ENCODE assay signal across 9 mouse cellular contexts in genomic region chr19:41761529-41761928, GRCm38 (mm10). TPM values are rescaled to one million over a fixed set of nuclear protein-coding genes. Genes with fewer than 3 reads are reported as not detected.
DNase-seq lines count a peak whose midpoint lies in the region; ATAC-seq and TF ChIP-seq lines count a peak whose summit lies in the region.
"Had no signal": no experiment of that assay in that cellular context is flagged by ENCODE, and none has a peak within 500 bp of the region (broad histone marks: within the 10 kb centered on the region; RNA-seq: fewer than 3 reads in every experiment).

No protein-coding gene starts in this region.

- H3K4me2 ChIP-seq in lung, postnatal 0 days (replicated peaks; ENCODE audit: low read depth, low read length) = no peak overlapping the region
- H3K4me2 ChIP-seq in midbrain, embryonic 15.5 days = no peak overlapping the region

- no peaks in the 10 kb centered on the region for H3K27me3 ChIP-seq in lung, postnatal 0 days (replicated peaks; ENCODE audit: insufficient read depth, low read length)
- no peaks in the 10 kb centered on the region for H3K27me3 ChIP-seq in midbrain, embryonic 15.5 days (replicated peaks)

- no peaks in the 10 kb centered on the region for H3K4me1 ChIP-seq in lung, postnatal 0 days (ENCODE audit: insufficient read depth, low read depth, low read length)
- 0 out of 2 replicates have a peak, but pooled peaks cover under 1% of the 10 kb centered on the region for H3K4me1 ChIP-seq in midbrain, embryonic 15.5 days

- no peak overlapping the region for H3K4me3 ChIP-seq in lung, postnatal 0 days (ENCODE audit: low read depth, low read length)
- H3K4me3 ChIP-seq in midbrain, embryonic 15.5 days = no peak overlapping the region

- DNase-seq in adrenal gland, postnatal 10 days = peak; percentile 41
- no peak for DNase-seq in adrenal gland, adult 18-20 months (ENCODE audit: low spot score in 2 of 2)
- peak; percentile 26 for DNase-seq in lung, postnatal 0 days (ENCODE audit: low spot score)
- no peak for DNase-seq in lung, postnatal 36 days
- no peak for DNase-seq in layer of hippocampus, adult 9-10 months (ENCODE audit: low spot score)
- no peak for DNase-seq in layer of hippocampus, adult 9-11 months

- TF ChIP-seq EP300 in lung, postnatal 0 days (IDR thresholded peaks at IDR 0.05) = no peak

- peak; percentile 74 for TF ChIP-seq CTCF in lung, postnatal 0 days (IDR thresholded peaks at IDR 0.05)

- WGBS in lung, postnatal 0 days = 41% methylated on average over 9 of the region's 9 CpGs
- 44% methylated on average over 9 of the region's 9 CpGs for WGBS in midbrain, embryonic 15.5 days

- ATAC-seq in lung, postnatal 0 days = no peak
- 0 out of 2 replicates have a peak, but pooled peaks have one; percentile 40 for ATAC-seq in erythroid progenitor cell, adult 5-6 weeks (replicated peaks; ENCODE audit: low FRiP score, poor library complexity, severe bottlenecking)
- 0 out of 2 replicates have a peak, but pooled peaks have one; percentile 22 for ATAC-seq in midbrain, embryonic 15.5 days (replicated peaks)

- H3K9ac ChIP-seq in lung, postnatal 0 days (replicated peaks; ENCODE audit: low read depth) = no peak overlapping the region
- no peak overlapping the region for H3K9ac ChIP-seq in midbrain, embryonic 15.5 days

- H3K27ac ChIP-seq in lung, postnatal 0 days (ENCODE audit: low read length) = no peak overlapping the region
- no peak overlapping the region for H3K27ac ChIP-seq in midbrain, embryonic 15.5 days

- no peaks in the 10 kb centered on the region for H3K9me3 ChIP-seq in lung, postnatal 0 days (ENCODE audit: low read length)
- H3K9me3 ChIP-seq in midbrain, embryonic 15.5 days = no peaks in the 10 kb centered on the region

- H3K36me3 ChIP-seq in lung, postnatal 0 days (ENCODE audit: insufficient read depth, low read length) = no peaks in the 10 kb centered on the region
- H3K36me3 ChIP-seq in midbrain, embryonic 15.5 days (replicated peaks) = no peaks in the 10 kb centered on the region

RNA-seq across cellular contexts. Expression of gene Slit1, which starts 18.1 kb away (rescaled TPM):
- total RNA-seq in adrenal gland, postnatal 10 days (2021) = 1 to 10 TPM; 3.8 to 5.7 TPM
- total RNA-seq in adrenal gland, adult 18-20 months (2021) = 1 to 10 TPM; 3.5 to 8.0 TPM
- 0.10 and 0.16 TPM in 2 replicates for polyA plus RNA-seq in lung, postnatal 0 days (2015; fragmentation: Nextera tagmentation; extraction: Ambion mirVana)
- 1.1 and 1.7 TPM in 2 replicates for total RNA-seq in erythroid progenitor cell, adult 5-6 weeks (2015; ENCODE audit: low replicate concordance)
- total RNA-seq in erythroid progenitor cell, adult 5-6 weeks (2017; ENCODE audit: low replicate concordance) = 1.0 and 1.6 TPM in 2 replicates
- polyA plus RNA-seq in midbrain, embryonic 15.5 days (2015; fragmentation: Nextera tagmentation; extraction: Ambion mirVana) = 23.9 and 26.7 TPM in 2 replicates
- polyA plus RNA-seq: C2C12 had no signal

RNA-seq across cellular contexts. Expression of gene Arhgap19, which starts 40.3 kb away (rescaled TPM):
- total RNA-seq in adrenal gland, postnatal 10 days (2021) = 1 to 10 TPM; 7.6 to 8.6 TPM
- total RNA-seq in adrenal gland, adult 18-20 months (2021) = 1 to 10 TPM; 4.2 to 4.8 TPM
- polyA plus RNA-seq in lung, postnatal 0 days (2015; fragmentation: Nextera tagmentation; extraction: Ambion mirVana) = 2.1 and 2.8 TPM in 2 replicates
- 83.4 and 100 TPM in 2 replicates for total RNA-seq in erythroid progenitor cell, adult 5-6 weeks (2015; ENCODE audit: low replicate concordance)
- total RNA-seq in erythroid progenitor cell, adult 5-6 weeks (2017; ENCODE audit: low replicate concordance) = 98.9 and 131 TPM in 2 replicates
- polyA plus RNA-seq in midbrain, embryonic 15.5 days (2015; fragmentation: Nextera tagmentation; extraction: Ambion mirVana) = 5.2 and 6.2 TPM in 2 replicates

Comparison
In these comparisons a context has a peak if more than half of its experiments do, and no peak if none do; other contexts are left out.
1. DNase-seq: peak in adrenal gland, postnatal 10 days (single experiment) and lung, postnatal 0 days (single experiment); none in adrenal gland, adult 18-20 months (0 of 2), lung, postnatal 36 days (single experiment), layer of hippocampus, adult 9-10 months (single experiment) and layer of hippocampus, adult 9-11 months (single experiment).
2. RNA of gene Arhgap19, which starts 40.3 kb away (total RNA-seq): 83.4 to 131 TPM in erythroid progenitor cell, adult 5-6 weeks; 7.6 to 8.6 TPM in adrenal gland, postnatal 10 days and 4.2 to 4.8 TPM in adrenal gland, adult 18-20 months; every median in the first group is over 4 times any median in the second.